Mouse (Mus musculus) spleen, adult 2 months (tissue): ENCODE measurements around the gene Lep. TPM values are rescaled to one million over a fixed set of nuclear protein-coding genes. Genes with fewer than 3 reads are reported as not detected.

Experiments used
- DNase-seq, 2 experiments: peaks; one replicate each; pipeline versions ENCODE4 v3.0.0 to v3.0.0-alpha.2; 2012 to 2021; ENCODE audit warnings: low spot score in 2 of 2, low read depth in 1 of 2
- H3K27ac ChIP-seq: fragments of 200-500 bp; 2 replicates; pipeline ENCODE4 v1.5.1; 2012; ENCODE audit warnings: low read length, inconsistent platforms; ENCODE audit not compliant: insufficient read depth
- H3K27me3 ChIP-seq: fragments of 200-500 bp; 2 replicates; pipeline ENCODE4 v1.6.1; 2012; ENCODE audit warnings: mild to moderate bottlenecking, moderate library complexity, low read length, inconsistent platforms; ENCODE audit not compliant: control insufficient read depth, insufficient read depth
- H3K36me3 ChIP-seq: fragments of 200-500 bp; 2 replicates; pipeline ENCODE4 v1.6.1; 2012; ENCODE audit warnings: mild to moderate bottlenecking, low read length, inconsistent platforms; ENCODE audit not compliant: control insufficient read depth, insufficient read depth
- H3K4me1 ChIP-seq: fragments of 200-500 bp; 2 replicates; pipeline ENCODE4 v1.6.1; 2011; ENCODE audit warnings: inconsistent platforms; ENCODE audit not compliant: control insufficient read depth, insufficient read depth, insufficient read length
- H3K4me3 ChIP-seq: fragments of 200-500 bp; 2 replicates; pipeline ENCODE4 v1.5.1; 2011; ENCODE audit warnings: mild to moderate bottlenecking, inconsistent platforms; ENCODE audit not compliant: insufficient read depth, insufficient read length; ENCODE audit errors: extremely low read depth
- CTCF ChIP-seq: fragments of 200-500 bp; IDR thresholded peaks from 2 replicates; pipeline ENCODE4 v1.5.1; 2011; ENCODE audit warnings: mild to moderate bottlenecking, inconsistent platforms; ENCODE audit not compliant: insufficient read depth, insufficient read length, insufficient replicate concordance; ENCODE audit errors: extremely low read depth
- POLR2A ChIP-seq: fragments of 200-500 bp; IDR thresholded peaks from 2 replicates; pipeline ENCODE4 v1.6.1; 2011; ENCODE audit warnings: low read depth, low read length, inconsistent platforms
- WGBS: fragments of 180-500 bp; shearing (Covaris S2); methylation state at CpG from one replicate; pipeline ENCODE4 v1.1.7; 2018; 5-methylcytosine and 5-hydroxymethylcytosine counted together
- polyA plus RNA-seq: library from polyadenylated mRNA; depleted of rRNA; stranded (reverse); fragments of >200 nt; gene quantifications from 2 replicates; pipeline ENCODE4 v1.2.3, GENCODE M21; 2012

The Lep gene
- polyA plus RNA-seq, 1 experiment = 0.22 TPM

DNA sequence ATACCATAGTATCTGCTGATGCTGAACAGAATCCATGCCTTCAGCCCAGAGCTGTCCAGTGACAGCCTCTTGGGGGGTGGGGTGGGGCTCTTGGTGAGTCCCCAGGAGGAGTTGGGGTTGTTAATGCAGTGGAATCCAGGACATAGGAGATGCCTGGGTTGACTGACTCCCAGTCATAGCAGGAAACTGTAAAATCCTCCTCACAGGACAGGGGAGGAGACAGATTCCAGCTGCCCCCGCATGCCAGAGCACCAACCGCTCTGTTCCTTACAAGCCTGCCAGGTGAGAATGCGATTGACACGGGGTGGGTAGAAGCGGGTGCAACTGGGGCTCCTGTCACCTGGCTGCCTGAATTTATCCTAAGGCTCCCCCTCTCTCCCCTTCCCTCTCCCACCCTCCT lies 37.9 kb upstream of the Lep start:
- 59% methylated on average over 5 of the region's 5 CpGs for WGBS
- TF ChIP-seq CTCF (no peak), POLR2A (no peak)
- Histone ChIP-seq H3K4me1 (no peaks in the 10 kb centered on the region), H3K4me3 (no peak overlapping the region), H3K27me3 (no peaks in the 10 kb centered on the region), H3K36me3 (no peaks in the 10 kb centered on the region), H3K27ac (no peak overlapping the region)
- DNase-seq = no peak

DNA sequence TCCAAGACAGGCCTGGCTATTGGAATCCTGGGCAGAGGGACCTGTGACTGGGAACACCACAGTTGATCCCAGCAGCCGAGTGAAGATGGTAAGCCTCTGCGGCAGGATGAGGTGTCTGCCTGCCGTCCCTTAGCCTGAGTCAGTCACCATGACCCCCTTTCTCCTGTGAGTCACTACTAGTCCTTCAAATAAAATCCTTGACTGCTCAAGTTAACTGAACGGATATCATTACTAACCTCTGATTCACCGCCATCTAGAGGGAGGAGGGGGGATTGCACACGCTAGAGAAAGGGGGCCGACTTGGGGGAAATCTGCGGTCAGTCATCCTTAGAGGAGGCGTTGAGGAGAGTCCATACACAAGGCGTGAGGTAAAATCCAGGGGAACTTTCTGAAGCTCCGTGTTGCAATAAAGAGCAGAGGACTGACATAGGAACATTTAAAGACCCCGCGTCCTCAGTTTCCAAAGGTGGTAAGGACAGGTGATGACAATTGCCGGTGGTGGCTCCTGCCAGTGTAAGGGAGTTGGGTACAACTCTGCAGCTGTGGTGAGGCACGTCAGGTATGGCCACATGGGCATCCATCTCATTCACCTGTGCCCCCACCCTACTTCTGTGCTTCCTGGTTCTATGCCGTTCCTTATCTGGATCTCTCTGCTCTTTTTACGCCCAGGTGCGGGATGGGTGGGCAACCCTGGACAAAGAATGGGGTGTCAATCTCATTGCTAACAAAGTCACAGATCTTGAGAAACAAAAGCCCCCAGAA lies 36.6 kb upstream of the Lep start:
- Histone ChIP-seq H3K4me1 (no peaks in the 10 kb centered on the region), H3K27me3 (no peaks in the 10 kb centered on the region), H3K27ac (no peak overlapping the region), H3K4me3 (no peak overlapping the region), H3K36me3 (no peaks in the 10 kb centered on the region)
- 34% methylated on average over 18 of the region's 18 CpGs for WGBS
- no peak for DNase-seq
- no peak for TF ChIP-seq POLR2A
- TF ChIP-seq CTCF = peak; percentile 13; the same call in 1 of the 2 replicates

DNA sequence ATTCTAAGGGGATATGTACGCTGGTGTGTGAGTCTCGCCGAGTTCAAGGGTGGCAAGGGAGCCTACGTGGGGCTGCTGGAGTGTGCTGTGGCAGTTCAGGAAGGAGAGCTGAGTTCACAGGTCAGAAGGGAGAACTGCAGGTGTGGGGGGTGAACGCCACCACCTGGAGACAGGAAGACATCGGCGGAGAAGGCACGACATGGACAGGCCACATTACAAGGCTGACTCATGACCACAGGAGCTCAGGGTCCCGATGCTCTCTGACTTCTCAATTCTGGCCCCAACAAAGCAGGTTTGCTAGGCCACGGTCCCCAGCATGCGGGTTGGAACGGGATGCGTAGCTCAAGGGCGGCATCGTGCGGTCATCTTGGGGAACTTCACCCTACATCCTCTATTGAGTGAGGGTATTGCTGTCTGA lies 36.0 kb upstream of the Lep start:
- Histone ChIP-seq H3K27me3 (no peaks in the 10 kb centered on the region), H3K36me3 (no peaks in the 10 kb centered on the region), H3K4me3 (no peak overlapping the region), H3K4me1 (no peaks in the 10 kb centered on the region), H3K27ac (no peak overlapping the region)
- 5% methylated on average over 16 of the region's 16 CpGs for WGBS
- DNase-seq = peak in 1 of 2 experiments; percentile 37
- TF ChIP-seq CTCF (peak; percentile 85), POLR2A (no peak)

DNA sequence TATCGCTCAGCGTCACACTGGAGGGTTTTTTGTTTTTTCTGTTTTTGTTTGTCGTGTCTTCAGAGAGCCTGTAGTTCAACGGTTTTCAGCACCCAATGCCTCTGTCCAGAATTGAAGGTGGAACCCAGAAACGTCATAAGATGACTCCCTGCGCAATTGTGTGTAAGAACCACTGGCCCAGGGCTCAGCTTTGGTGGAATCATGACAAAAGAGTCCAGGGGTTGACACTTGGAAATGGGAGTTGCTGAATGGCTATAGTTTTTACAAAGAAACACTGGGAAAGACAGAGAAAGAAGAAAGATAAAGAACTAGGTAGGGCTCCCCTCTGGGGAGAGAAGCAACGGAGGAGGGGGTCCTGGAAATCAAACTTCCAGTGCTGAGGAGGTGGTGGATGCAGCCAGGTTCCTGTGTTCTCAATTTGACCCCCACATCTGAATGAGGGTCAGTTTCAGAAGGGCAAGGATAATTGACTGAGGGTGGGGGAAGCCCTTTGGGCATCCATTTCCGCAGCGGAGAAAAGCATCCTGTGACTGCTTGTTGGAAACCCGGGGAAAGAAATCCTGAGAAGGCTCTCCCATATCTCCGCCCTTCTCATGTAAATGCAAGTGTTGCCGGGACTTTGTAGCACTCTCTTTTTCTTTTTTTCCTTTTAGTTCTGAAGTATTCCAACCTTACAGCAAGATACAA lies 34.1 kb upstream of the Lep start:
- DNase-seq = no peak
- H3K36me3 ChIP-seq = no peaks in the 10 kb centered on the region
- no peaks in the 10 kb centered on the region for H3K27me3 ChIP-seq
- no peak for TF ChIP-seq POLR2A
- no peak for TF ChIP-seq CTCF
- H3K4me1 ChIP-seq = no peaks in the 10 kb centered on the region
- H3K4me3 ChIP-seq = no peak overlapping the region
- H3K27ac ChIP-seq = no peak overlapping the region
- 48% methylated on average over 12 of the region's 12 CpGs for WGBS

DNA sequence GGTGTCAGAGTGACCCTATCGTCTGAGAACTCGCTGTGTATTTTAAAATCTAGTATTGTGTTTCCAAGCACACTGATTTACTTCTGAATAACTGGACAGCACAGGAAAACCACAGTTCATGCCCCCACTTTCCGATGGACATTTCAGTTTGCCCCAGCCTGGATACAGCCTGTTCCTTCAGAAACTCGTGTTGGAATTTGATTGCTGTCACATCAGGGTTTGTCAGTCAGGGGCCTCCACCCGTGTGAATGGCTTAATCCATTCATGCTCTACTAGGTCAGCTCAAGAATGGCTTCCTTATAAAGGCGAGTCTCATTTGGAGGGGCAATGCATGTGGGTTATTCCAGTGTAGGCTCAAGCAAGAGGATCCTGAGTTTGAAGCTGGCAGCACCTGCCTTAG lies 33.3 kb upstream of the Lep start:
- Histone ChIP-seq H3K36me3 (no peaks in the 10 kb centered on the region), H3K4me1 (no peaks in the 10 kb centered on the region), H3K27ac (no peak overlapping the region), H3K27me3 (no peaks in the 10 kb centered on the region), H3K4me3 (no peak overlapping the region)
- WGBS = 45% methylated on average over 6 of the region's 6 CpGs
- DNase-seq = no peak
- no peak for TF ChIP-seq CTCF
- no peak for TF ChIP-seq POLR2A

DNA sequence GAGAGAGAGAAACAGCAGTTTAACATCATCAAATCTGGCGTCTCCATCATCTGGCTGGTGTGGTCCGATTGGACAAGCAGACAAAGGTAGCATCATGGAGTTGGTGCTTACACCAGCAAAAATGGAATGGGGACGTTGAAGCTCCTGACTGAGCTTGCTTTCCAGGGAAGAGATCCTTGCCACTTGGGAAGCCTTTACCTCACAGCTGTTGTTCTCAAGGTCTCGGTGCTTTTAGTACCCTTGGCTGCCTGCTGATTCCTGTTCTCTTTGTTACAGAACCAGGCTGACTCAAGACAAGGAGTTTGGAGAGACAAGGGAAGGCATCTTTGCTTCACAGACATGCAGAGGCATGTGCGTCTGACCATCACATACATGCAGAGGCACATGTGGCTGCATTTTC lies 31.9 kb upstream of the Lep start:
- DNase-seq = no peak
- WGBS = 71% methylated on average over 5 of the region's 5 CpGs
- no peaks in the 10 kb centered on the region for H3K27me3 ChIP-seq
- H3K4me3 ChIP-seq = no peak overlapping the region
- H3K36me3 ChIP-seq = no peaks in the 10 kb centered on the region
- H3K4me1 ChIP-seq = no peaks in the 10 kb centered on the region
- no peak overlapping the region for H3K27ac ChIP-seq
- no peak for TF ChIP-seq CTCF
- TF ChIP-seq POLR2A = no peak

DNA sequence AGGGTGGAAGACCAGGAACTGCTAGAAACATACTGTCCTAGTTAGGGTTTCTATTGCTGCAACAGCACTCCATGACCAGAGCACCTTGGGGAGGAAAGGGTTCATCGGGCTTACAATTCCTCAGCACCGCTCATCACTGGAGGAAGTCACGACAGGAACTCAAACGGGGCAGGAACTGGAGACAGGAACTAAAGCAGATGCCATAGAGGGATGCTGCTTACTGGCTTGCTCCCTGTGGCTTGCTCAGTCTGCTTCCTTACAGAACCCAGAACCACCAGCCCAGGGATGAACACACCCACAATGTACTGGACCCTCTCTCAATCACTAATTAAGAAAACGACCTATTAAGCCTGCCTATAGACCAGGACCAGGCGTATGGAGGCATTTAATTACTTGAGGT lies 30.5 kb upstream of the Lep start:
- DNase-seq = no peak
- TF ChIP-seq CTCF (no peak), POLR2A (no peak)
- H3K36me3 ChIP-seq = no peaks in the 10 kb centered on the region
- no peak overlapping the region for H3K27ac ChIP-seq
- no peaks in the 10 kb centered on the region for H3K4me1 ChIP-seq
- H3K4me3 ChIP-seq = no peak overlapping the region
- 70% methylated on average over 6 of the region's 6 CpGs for WGBS
- no peaks in the 10 kb centered on the region for H3K27me3 ChIP-seq
